Mouse (Mus musculus) hindbrain, embryonic 14.5 days (tissue): ENCODE data around the gene Sh3pxd2b. TPM values are rescaled to one million over a fixed set of nuclear protein-coding genes. Genes with fewer than 3 reads are reported as not detected.

Source experiments
- ATAC-seq: fragments of 200-750 bp; cut with Nextera tagmentation; 2 replicates; pipeline ENCODE4 v1.8.0; 2017; ENCODE audit warnings: moderate number of reproducible peaks, mild to moderate bottlenecking, moderate TSS enrichment, moderate library complexity; ENCODE audit not compliant: low FRiP score
- DNase-seq: peaks from one replicate; pipeline ENCODE4 v3.0.0-alpha.2; 2015; ENCODE audit warnings: low spot score
- H3K27ac ChIP-seq: fragments of 300-500 bp; sonication (generic); 2 replicates; pipeline ENCODE4 v1.5.1; 2014; ENCODE audit warnings: mild to moderate bottlenecking, moderate library complexity
- H3K27me3 ChIP-seq: fragments of 300-500 bp; sonication (generic); 2 replicates; pipeline ENCODE4 v1.6.1; 2014; ENCODE audit warnings: mild to moderate bottlenecking, low read length, mixed read lengths; ENCODE audit not compliant: control insufficient read depth, insufficient read depth
- H3K36me3 ChIP-seq: fragments of 300-500 bp; sonication (generic); replicated peaks from 2 replicates; pipeline ENCODE4 v1.6.1; 2014; ENCODE audit not compliant: control insufficient read depth, insufficient read depth
- H3K4me1 ChIP-seq: fragments of 300-500 bp; sonication (generic); replicated peaks from 2 replicates; pipeline ENCODE4 v1.6.1; 2014; ENCODE audit warnings: antibody characterized with exemption, low read length, mixed read lengths; ENCODE audit not compliant: control insufficient read depth, insufficient read depth
- H3K4me2 ChIP-seq: fragments of 300-500 bp; sonication (generic); replicated peaks from 2 replicates; pipeline ENCODE4 v1.6.1; 2014; ENCODE audit warnings: mild to moderate bottlenecking, moderate library complexity
- H3K4me3 ChIP-seq: fragments of 300-500 bp; sonication (generic); replicated peaks from 2 replicates; pipeline ENCODE4 v1.5.1; 2014; ENCODE audit warnings: mild to moderate bottlenecking, low read length
- H3K9ac ChIP-seq: fragments of 300-500 bp; sonication (generic); 2 replicates; pipeline ENCODE4 v1.6.1; 2014
- H3K9me3 ChIP-seq: fragments of 300-500 bp; sonication (generic); 2 replicates; pipeline ENCODE4 v1.6.1; 2016; ENCODE audit warnings: low read length; ENCODE audit not compliant: control insufficient read depth
- WGBS: fragments of 180-500 bp; shearing (Covaris S2); extraction: QIAGEN DNeasy Blood & Tissue Kit; methylation state at CpG from one replicate; pipeline ENCODE4 v1.1.7; 2014; 5-methylcytosine and 5-hydroxymethylcytosine counted together
- polyA plus RNA-seq: library from polyadenylated mRNA; unstranded; fragments of >200 nt; fragmentation: Nextera tagmentation; extraction: Ambion mirVana; gene quantifications from 2 replicates; pipeline ENCODE4 v1.2.1, GENCODE M21; 2014

Sh3pxd2b gene
- polyA plus RNA-seq, 1 experiment from 2014 or later: 23.4 TPM

- Histone ChIP-seq H3K27me3 (no peaks in the 10 kb centered on the region), H3K4me3 (no peak overlapping the region), H3K4me1 (peaks cover 11% of the 10 kb centered on the region), H3K27ac (no peak overlapping the region), H3K36me3 (peaks cover 56% of the 10 kb centered on the region), H3K4me2 (no peak overlapping the region), H3K9ac (no peak overlapping the region), H3K9me3 (no peaks in the 10 kb centered on the region)
- ATAC-seq: no peak
- WGBS: 87% methylated on average over 1 of the region's 1 CpGs
- no peak for DNase-seq
Observed at GRCm38 (mm10) chr11:32376086-32376485, 28.5 kb downstream of the Sh3pxd2b start.

- no peaks in the 10 kb centered on the region for H3K27me3 ChIP-seq
- H3K4me3 ChIP-seq: no peak overlapping the region
- no peak overlapping the region for H3K27ac ChIP-seq
- H3K9ac ChIP-seq: no peak overlapping the region
- DNase-seq (no peak), ATAC-seq (no peak)
- H3K36me3 ChIP-seq: peaks cover 50% of the 10 kb centered on the region
- H3K9me3 ChIP-seq: no peaks in the 10 kb centered on the region
- no peak overlapping the region for H3K4me2 ChIP-seq
- H3K4me1 ChIP-seq: peaks cover 7% of the 10 kb centered on the region; the same call in 1 of the 2 replicates
Observed at GRCm38 (mm10) chr11:32379910-32380309, 32.3 kb downstream of the Sh3pxd2b start.

GRCm38 (mm10) chr11:32383341-32384134 lies 35.9 kb downstream of the Sh3pxd2b start:
- Histone ChIP-seq H3K27me3 (no peaks in the 10 kb centered on the region), H3K4me2 (no peak overlapping the region), H3K4me1 (0 out of 2 replicates have a peak, but pooled peaks cover 7% of the 10 kb centered on the region), H3K9ac (no peak overlapping the region), H3K36me3 (peaks cover 50% of the 10 kb centered on the region), H3K9me3 (no peaks in the 10 kb centered on the region), H3K4me3 (no peak overlapping the region), H3K27ac (peak overlapping the region; percentile 65)
- ATAC-seq: peak; percentile 88
- WGBS: 4% methylated on average over 10 of the region's 10 CpGs
- DNase-seq: peak; percentile 59

DNA sequence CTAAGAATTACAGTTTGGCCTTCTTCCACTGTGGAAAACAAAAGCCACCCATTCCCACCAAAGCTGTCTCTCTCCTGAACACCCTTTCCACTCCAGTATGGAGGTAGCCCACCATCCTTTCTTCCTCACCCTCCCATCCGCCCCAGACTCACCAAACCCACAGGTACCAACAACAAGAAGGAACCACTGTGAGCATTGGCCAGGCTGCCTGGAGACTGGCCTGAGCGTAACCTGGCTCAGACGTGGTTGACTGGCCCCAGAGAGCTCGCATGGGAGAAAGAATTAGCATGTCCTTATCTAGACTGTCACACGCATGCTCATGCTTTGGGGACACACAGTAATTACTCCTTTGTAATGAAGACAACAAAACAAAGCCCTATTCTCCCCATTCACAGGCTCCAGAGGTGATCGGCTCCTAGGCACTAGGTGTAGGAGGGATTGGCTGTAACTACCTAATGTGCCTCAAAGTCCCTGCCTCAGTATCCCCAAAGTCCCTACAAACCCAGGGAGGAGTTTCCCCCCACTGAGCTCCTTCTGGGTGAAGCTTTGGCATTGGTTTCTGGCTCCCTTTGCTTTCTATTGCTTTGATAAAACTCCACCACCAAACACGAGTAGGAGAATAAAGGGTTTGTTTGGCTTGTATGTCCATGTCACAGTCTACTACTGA lies 36.6 kb downstream of the Sh3pxd2b start:
- 0 out of 2 replicates have a peak, but pooled peaks cover 7% of the 10 kb centered on the region for H3K4me1 ChIP-seq
- no peak for DNase-seq
- H3K9ac ChIP-seq: no peak overlapping the region
- H3K36me3 ChIP-seq: peaks cover 58% of the 10 kb centered on the region
- H3K4me3 ChIP-seq: no peak overlapping the region
- peak overlapping the region; percentile 58; the same call in 1 of the 2 replicates for H3K27ac ChIP-seq
- WGBS: 28% methylated on average over 7 of the region's 7 CpGs
- no peaks in the 10 kb centered on the region for H3K27me3 ChIP-seq
- peak; percentile 46; the same call in 1 of the 2 replicates for ATAC-seq
- H3K4me2 ChIP-seq: no peak overlapping the region
- H3K9me3 ChIP-seq: no peaks in the 10 kb centered on the region

- 94% methylated on average over 2 of the region's 2 CpGs for WGBS
Observed at GRCm38 (mm10) chr11:32386043-32386442, 38.4 kb downstream of the Sh3pxd2b start.

DNA sequence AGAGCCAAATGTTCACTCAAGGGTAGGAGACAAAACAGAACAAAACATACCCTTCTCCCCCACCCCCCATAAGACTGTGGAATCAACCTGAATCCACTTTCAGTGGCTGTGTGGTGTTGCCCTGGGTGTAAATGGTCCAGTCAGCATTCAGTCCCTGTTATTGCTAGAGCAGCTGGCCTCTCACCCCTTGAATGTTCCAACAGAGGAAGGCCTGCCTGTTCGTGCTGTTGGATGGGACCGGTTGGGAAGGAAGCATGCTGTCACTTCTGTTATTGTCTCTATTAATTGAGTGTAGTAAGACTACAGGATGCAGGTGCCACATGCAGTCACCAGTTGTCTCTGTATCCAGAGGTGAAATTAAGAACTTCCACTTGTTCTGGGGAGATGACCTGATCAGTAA lies 40.4 kb downstream of the Sh3pxd2b start:
- DNase-seq: no peak
- Histone ChIP-seq H3K27me3 (no peaks in the 10 kb centered on the region), H3K27ac (no peak overlapping the region), H3K4me1 (0 out of 2 replicates have a peak, but pooled peaks cover 4% of the 10 kb centered on the region), H3K9me3 (no peaks in the 10 kb centered on the region), H3K4me2 (no peak overlapping the region), H3K36me3 (peaks cover 64% of the 10 kb centered on the region), H3K9ac (no peak overlapping the region), H3K4me3 (no peak overlapping the region)
- 87% methylated on average over 2 of the region's 2 CpGs for WGBS
- ATAC-seq: no peak

More at GRCm38 (mm10) chr11:32386043-32386442, 38.4 kb downstream of the Sh3pxd2b start:
- Histone ChIP-seq H3K4me3 (no peak overlapping the region), H3K4me2 (no peak overlapping the region), H3K27ac (no peak overlapping the region), H3K27me3 (no peaks in the 10 kb centered on the region), H3K4me1 (0 out of 2 replicates have a peak, but pooled peaks cover 7% of the 10 kb centered on the region), H3K36me3 (peaks cover 66% of the 10 kb centered on the region), H3K9ac (no peak overlapping the region), H3K9me3 (no peaks in the 10 kb centered on the region)
- DNase-seq (no peak), ATAC-seq (no peak)

DNA sequence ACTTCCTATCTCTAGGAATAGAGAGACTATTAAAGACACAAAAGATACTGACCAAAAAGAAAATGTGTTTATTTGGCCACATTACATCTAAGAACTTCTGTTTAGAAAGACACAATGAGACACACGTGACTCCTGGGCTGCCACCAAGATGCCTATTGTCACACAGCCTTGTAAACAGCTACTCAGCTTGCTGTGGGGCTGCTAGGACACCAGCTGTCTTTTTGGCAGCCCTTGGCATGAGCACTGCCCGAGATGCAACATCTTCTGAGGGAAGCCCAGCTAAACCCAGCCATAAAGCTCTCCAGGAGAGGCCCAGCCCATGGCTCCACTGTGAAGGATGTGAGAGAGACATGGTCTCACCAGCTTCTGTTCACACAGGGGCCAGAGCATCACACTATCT lies 45.5 kb downstream of the Sh3pxd2b start:
- H3K27ac ChIP-seq: no peak overlapping the region
- H3K36me3 ChIP-seq: peaks cover 65% of the 10 kb centered on the region
- H3K9me3 ChIP-seq: no peaks in the 10 kb centered on the region
- no peaks in the 10 kb centered on the region for H3K27me3 ChIP-seq
- 71% methylated on average over 2 of the region's 2 CpGs for WGBS
- no peak overlapping the region for H3K4me2 ChIP-seq
- H3K9ac ChIP-seq: no peak overlapping the region
- ATAC-seq (no peak), DNase-seq (no peak)
- no peak overlapping the region for H3K4me3 ChIP-seq
- H3K4me1 ChIP-seq: no peaks in the 10 kb centered on the region

- ATAC-seq (no peak), DNase-seq (no peak)
- Histone ChIP-seq H3K9me3 (no peaks in the 10 kb centered on the region), H3K9ac (no peak overlapping the region), H3K4me3 (no peak overlapping the region), H3K27ac (no peak overlapping the region), H3K27me3 (no peaks in the 10 kb centered on the region), H3K4me1 (no peaks in the 10 kb centered on the region), H3K4me2 (no peak overlapping the region), H3K36me3 (peaks cover 48% of the 10 kb centered on the region)
- WGBS: 85% methylated on average over 6 of the region's 6 CpGs
Observed at GRCm38 (mm10) chr11:32395791-32396190, 48.2 kb downstream of the Sh3pxd2b start.

DNA sequence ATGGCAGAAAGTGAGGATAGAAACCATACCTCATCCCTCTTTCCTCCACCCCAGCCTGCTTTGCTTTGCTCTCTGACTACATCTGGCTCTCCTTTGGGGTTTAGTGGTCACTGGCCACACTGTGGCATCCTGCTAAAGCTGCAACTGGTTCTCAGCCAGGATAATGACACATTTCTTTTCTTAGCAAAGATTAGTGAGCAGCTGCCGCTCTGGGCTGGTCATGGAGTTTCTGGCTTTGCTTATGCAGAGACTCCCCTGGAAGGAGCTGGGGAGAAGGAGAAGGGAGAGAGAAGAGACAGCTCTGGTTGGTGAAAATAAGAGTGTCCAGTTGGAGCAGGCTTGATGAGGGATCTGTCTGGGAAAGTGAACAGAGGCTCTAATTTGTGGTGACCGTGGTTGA lies 50.8 kb downstream of the Sh3pxd2b start:
- Histone ChIP-seq H3K9me3 (no peaks in the 10 kb centered on the region), H3K27me3 (no peaks in the 10 kb centered on the region), H3K27ac (no peak overlapping the region), H3K9ac (no peak overlapping the region), H3K4me2 (no peak overlapping the region), H3K4me3 (no peak overlapping the region), H3K4me1 (no peaks in the 10 kb centered on the region), H3K36me3 (peaks cover 49% of the 10 kb centered on the region)
- DNase-seq: no peak
- 80% methylated on average over 2 of the region's 2 CpGs for WGBS
- no peak for ATAC-seq
